Mouse (Mus musculus) testis, adult 10 weeks (tissue): ENCODE results near the gene Rsrp1. TPM values are rescaled to one million over a fixed set of nuclear protein-coding genes. Genes with fewer than 3 reads are reported as not detected.

Experiments
- polyA plus RNA-seq: library from polyadenylated mRNA; stranded (reverse); fragments of 350-450 nt; fragmentation: Illumina TruSeq; extraction: RNeasy Lipid Tissue Mini Kit (QIAGEN cat#74804); gene quantifications from one replicate; pipeline ENCODE4 v1.2.3, GENCODE M21; 2014; ENCODE audit warnings: low read depth, low replicate concordance

Gene Rsrp1
- polyA plus RNA-seq = 300 TPM

GRCm38 (mm10) chr4:134923258-134924018, at the start of gene Rsrp1:
Rsrp1 (plus strand) TSS chr4:134923592.

GRCm38 (mm10) chr4:134914864-134915209, 8.6 kb upstream of the Rsrp1 start, which contains the start of gene Tmem50a:
Tmem50a (minus strand) TSS chr4:134915024.

GRCm38 (mm10) chr4:134930684-134931481, 7.5 kb downstream of the Rsrp1 start, which contains the start of gene Syf2:
Syf2 (plus strand) TSS chr4:134930898.

Other genes with a start within 250 kb of the Rsrp1 start
- 0.70 TPM for gene Man1c1, start 219.3 kb upstream of the Rsrp1 start, polyA plus RNA-seq
- gene Ldlrap1, start 155.6 kb upstream of the Rsrp1 start, polyA plus RNA-seq = 0.13 TPM
- 47.7 TPM for gene Maco1, start 70.2 kb upstream of the Rsrp1 start, polyA plus RNA-seq
- gene Rhd, start 59.1 kb upstream of the Rsrp1 start, polyA plus RNA-seq = not detected
- gene Tmem50a, start 8.6 kb upstream of the Rsrp1 start, polyA plus RNA-seq = 8.2 TPM
- gene Syf2, start 7.3 kb downstream of the Rsrp1 start, polyA plus RNA-seq = 40.6 TPM
- gene Runx3, start 197.1 kb downstream of the Rsrp1 start, polyA plus RNA-seq = 2.5 TPM